Mouse (Mus musculus) stomach, postnatal 0 days (tissue): Measurements from ENCODE around the gene Grasp. TPM values are rescaled to one million over a fixed set of nuclear protein-coding genes. Genes with fewer than 3 reads are reported as not detected.

Experiments used
- ATAC-seq: fragments of 200-750 bp; cut with Nextera tagmentation; 2 replicates; pipeline ENCODE4 v1.8.0; 2017; ENCODE audit not compliant: low FRiP score, low TSS enrichment
- DNase-seq: peaks from one replicate; pipeline ENCODE4 v3.0.0-alpha.2; 2016; ENCODE audit warnings: low spot score
- H3K27ac ChIP-seq: fragments of 300-500 bp; sonication (generic); replicated peaks from 2 replicates; pipeline ENCODE4 v1.5.1; 2014; ENCODE audit warnings: mild to moderate bottlenecking, control low read depth
- H3K27me3 ChIP-seq: fragments of 300-500 bp; sonication (generic); 2 replicates; pipeline ENCODE4 v1.6.1; 2014; ENCODE audit warnings: low read length; ENCODE audit not compliant: control insufficient read depth, insufficient read depth
- H3K36me3 ChIP-seq: fragments of 300-500 bp; sonication (generic); 2 replicates; pipeline ENCODE4 v1.6.1; 2014; ENCODE audit warnings: low read length, mixed read lengths; ENCODE audit not compliant: control insufficient read depth, insufficient read depth
- H3K4me1 ChIP-seq: fragments of 300-500 bp; sonication (generic); replicated peaks from 2 replicates; pipeline ENCODE4 v1.6.1; 2014; ENCODE audit warnings: antibody characterized with exemption; ENCODE audit not compliant: control insufficient read depth, insufficient read depth
- H3K4me2 ChIP-seq: fragments of 300-500 bp; sonication (generic); replicated peaks from 2 replicates; pipeline ENCODE4 v1.6.1; 2014; ENCODE audit warnings: low read depth, mild to moderate bottlenecking, control low read depth, moderate library complexity
- H3K4me3 ChIP-seq: fragments of 300-500 bp; sonication (generic); 2 replicates; pipeline ENCODE4 v1.5.1; 2014; ENCODE audit warnings: low read depth, low read length, control low read depth
- H3K9ac ChIP-seq: fragments of 300-500 bp; sonication (generic); 2 replicates; pipeline ENCODE4 v1.6.1; 2014; ENCODE audit warnings: mild to moderate bottlenecking, low read length, control low read depth, mixed read lengths
- H3K9me3 ChIP-seq: fragments of 300-500 bp; sonication (generic); 2 replicates; pipeline ENCODE4 v1.6.1; 2016; ENCODE audit warnings: low read length; ENCODE audit not compliant: control insufficient read depth
- CTCF ChIP-seq: IDR thresholded peaks from 2 replicates; pipeline ENCODE4 v1.5.1; 2016; ENCODE audit warnings: antibody characterized with exemption, low read depth, mild to moderate bottlenecking, moderate library complexity
- EP300 ChIP-seq: optimal IDR thresholded peaks from 2 replicates; pipeline ENCODE3; 2016; ENCODE audit warnings: antibody characterized with exemption
- WGBS: fragments of 180-500 bp; shearing (Covaris S2); extraction: QIAGEN DNeasy Blood & Tissue Kit; methylation state at CpG from one replicate; pipeline ENCODE4 v1.1.7; 2014; 5-methylcytosine and 5-hydroxymethylcytosine counted together
- polyA plus RNA-seq: library from polyadenylated mRNA; unstranded; fragments of >200 nt; fragmentation: Nextera tagmentation; extraction: Ambion mirVana; gene quantifications from 2 replicates; pipeline ENCODE4 v1.2.1, GENCODE M21; 2015

Gene Grasp
- polyA plus RNA-seq, 1 experiment from 2014 or later, result 2.0 TPM

DNA sequence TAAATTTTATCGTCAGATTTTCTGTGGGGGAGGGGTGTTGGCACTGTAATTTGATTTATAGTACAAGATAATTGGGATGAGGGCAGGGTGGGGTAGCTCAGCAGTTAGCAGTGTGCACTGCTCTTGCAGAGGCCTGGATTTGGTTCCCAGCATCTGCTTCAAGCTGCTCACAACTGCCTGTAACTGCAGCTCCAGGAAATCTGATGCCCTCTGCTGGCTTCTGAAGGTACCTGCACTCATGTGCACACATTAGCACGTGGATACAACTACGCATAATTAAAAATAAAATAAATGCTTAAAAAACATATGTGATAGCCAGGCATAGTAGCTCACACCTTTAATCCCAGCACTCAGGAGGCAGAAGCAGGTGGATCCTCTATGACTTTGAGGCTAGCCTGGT lies 38.4 kb upstream of the Grasp start:
- peaks cover 7% of the 10 kb centered on the region for H3K4me1 ChIP-seq
- H3K4me2 ChIP-seq, result no peak overlapping the region
- DNase-seq, result no peak
- H3K27ac ChIP-seq, result no peak overlapping the region
- no peak overlapping the region for H3K4me3 ChIP-seq
- no peak for TF ChIP-seq EP300
- peak; percentile 50 for TF ChIP-seq CTCF
- no peaks in the 10 kb centered on the region for H3K9me3 ChIP-seq
- 0 out of 2 replicates have a peak, but pooled peaks cover 2% of the 10 kb centered on the region for H3K36me3 ChIP-seq
- 91% methylated on average over 3 of the region's 3 CpGs for WGBS
- no peaks in the 10 kb centered on the region for H3K27me3 ChIP-seq
- ATAC-seq, result no peak
- H3K9ac ChIP-seq, result no peak overlapping the region

- Histone ChIP-seq H3K4me2 (no peak overlapping the region), H3K4me1 (peaks cover 3% of the 10 kb centered on the region; the same call in 1 of the 2 replicates), H3K9me3 (no peaks in the 10 kb centered on the region), H3K4me3 (no peak overlapping the region), H3K9ac (no peak overlapping the region), H3K27me3 (no peaks in the 10 kb centered on the region), H3K36me3 (0 out of 2 replicates have a peak, but pooled peaks cover 2% of the 10 kb centered on the region), H3K27ac (no peak overlapping the region)
- 59% methylated on average over 5 of the region's 5 CpGs for WGBS
- TF ChIP-seq CTCF, result peak; percentile 65
- TF ChIP-seq EP300, result no peak
- ATAC-seq (no peak), DNase-seq (peak; percentile 52)
These were observed 36.1 kb upstream of the Grasp start for GRCm38 (mm10) chr15:101187907-101188306.

DNA sequence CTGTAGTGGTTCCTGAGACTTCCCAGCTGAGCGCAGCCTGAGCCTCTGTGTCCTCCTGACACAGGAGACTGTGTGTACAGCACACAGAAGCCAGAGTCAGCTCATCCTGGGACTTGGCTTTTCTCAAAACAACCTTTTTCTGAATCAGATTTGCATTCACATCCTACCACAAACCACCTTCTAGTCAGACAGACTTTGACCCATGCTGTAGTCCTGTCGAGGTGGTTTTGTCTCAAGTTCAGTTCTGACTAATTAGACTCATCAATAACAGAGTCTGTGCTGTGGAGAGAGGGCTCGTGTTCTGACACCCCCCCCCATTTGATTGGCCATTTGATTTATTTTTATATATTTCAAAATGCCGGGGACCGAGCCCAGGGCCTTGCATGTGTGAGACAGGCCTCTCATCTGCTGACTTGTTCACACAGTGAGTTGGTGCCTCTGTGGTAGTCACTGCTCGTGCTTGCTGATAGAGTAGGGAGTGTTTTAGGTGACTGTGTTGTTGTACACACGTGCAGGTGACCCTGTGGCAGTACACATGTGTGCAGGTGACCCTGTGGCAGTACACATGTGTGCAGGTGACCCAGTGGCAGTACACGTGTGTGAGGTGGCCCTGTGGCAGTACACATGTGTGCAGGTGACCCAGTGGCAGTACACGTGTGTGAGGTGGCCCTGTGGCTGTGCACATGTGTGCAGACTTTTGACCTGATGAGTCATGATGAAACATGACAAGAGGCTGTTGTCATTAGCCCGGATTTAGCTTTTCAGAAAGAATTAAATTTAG lies 33.8 kb upstream of the Grasp start:
- Histone ChIP-seq H3K9me3 (no peaks in the 10 kb centered on the region), H3K36me3 (peaks cover 5% of the 10 kb centered on the region; the same call in 1 of the 2 replicates), H3K4me3 (no peak overlapping the region), H3K9ac (no peak overlapping the region), H3K27me3 (no peaks in the 10 kb centered on the region), H3K4me2 (no peak overlapping the region), H3K4me1 (peaks cover 3% of the 10 kb centered on the region; the same call in 1 of the 2 replicates), H3K27ac (peak overlapping the region; percentile 30; the same call in 1 of the 2 replicates)
- no peak for TF ChIP-seq EP300
- TF ChIP-seq CTCF, result no peak
- ATAC-seq (peak; percentile 25; the same call in 1 of the 2 replicates), DNase-seq (no peak)
- 58% methylated on average over 10 of the region's 10 CpGs for WGBS

GRCm38 (mm10) chr15:101190762-101191150 lies 33.2 kb upstream of the Grasp start:
- H3K4me1 ChIP-seq, result peaks cover 3% of the 10 kb centered on the region; the same call in 1 of the 2 replicates
- TF ChIP-seq EP300 (no peak), CTCF (no peak)
- DNase-seq, result no peak

GRCm38 (mm10) chr15:101191459-101192259 lies 32.3 kb upstream of the Grasp start:
- H3K4me1 ChIP-seq, result peaks cover 3% of the 10 kb centered on the region; the same call in 1 of the 2 replicates
- no peaks in the 10 kb centered on the region for H3K9me3 ChIP-seq
- no peak overlapping the region for H3K9ac ChIP-seq
- peak overlapping the region; percentile 69 for H3K27ac ChIP-seq
- TF ChIP-seq CTCF (no peak), EP300 (no peak)
- ATAC-seq, result no peak; the same call in 1 of the 2 replicates
- DNase-seq, result peak; percentile 48
- no peak overlapping the region for H3K4me3 ChIP-seq
- H3K27me3 ChIP-seq, result no peaks in the 10 kb centered on the region
- peaks cover 3% of the 10 kb centered on the region; the same call in 1 of the 2 replicates for H3K36me3 ChIP-seq
- H3K4me2 ChIP-seq, result no peak overlapping the region
- WGBS, result 21% methylated on average over 13 of the region's 13 CpGs

More at GRCm38 (mm10) chr15:101190762-101191150, 33.2 kb upstream of the Grasp start:
- no peak overlapping the region for H3K4me2 ChIP-seq
- H3K9me3 ChIP-seq, result no peaks in the 10 kb centered on the region
- no peak for ATAC-seq
- WGBS, result 57% methylated on average over 5 of the region's 5 CpGs
- no peak overlapping the region for H3K4me3 ChIP-seq
- H3K27ac ChIP-seq, result peak overlapping the region; percentile 69; the same call in 1 of the 2 replicates
- peaks cover 5% of the 10 kb centered on the region; the same call in 1 of the 2 replicates for H3K36me3 ChIP-seq
- H3K9ac ChIP-seq, result no peak overlapping the region
- no peaks in the 10 kb centered on the region for H3K27me3 ChIP-seq
